Mouse (Mus musculus) stomach, postnatal 0 days (tissue): ENCODE measurements around the gene Upk1a. TPM values are rescaled to one million over a fixed set of nuclear protein-coding genes. Genes with fewer than 3 reads are reported as not detected.

Source experiments
- ATAC-seq: fragments of 200-750 bp; cut with Nextera tagmentation; 2 replicates; pipeline ENCODE4 v1.8.0; 2017; ENCODE audit not compliant: low FRiP score, low TSS enrichment
- DNase-seq: peaks from one replicate; pipeline ENCODE4 v3.0.0-alpha.2; 2016; ENCODE audit warnings: low spot score
- H3K27ac ChIP-seq: fragments of 300-500 bp; sonication (generic); replicated peaks from 2 replicates; pipeline ENCODE4 v1.5.1; 2014; ENCODE audit warnings: mild to moderate bottlenecking, control low read depth
- H3K27me3 ChIP-seq: fragments of 300-500 bp; sonication (generic); 2 replicates; pipeline ENCODE4 v1.6.1; 2014; ENCODE audit warnings: low read length; ENCODE audit not compliant: control insufficient read depth, insufficient read depth
- H3K36me3 ChIP-seq: fragments of 300-500 bp; sonication (generic); 2 replicates; pipeline ENCODE4 v1.6.1; 2014; ENCODE audit warnings: low read length, mixed read lengths; ENCODE audit not compliant: control insufficient read depth, insufficient read depth
- H3K4me1 ChIP-seq: fragments of 300-500 bp; sonication (generic); replicated peaks from 2 replicates; pipeline ENCODE4 v1.6.1; 2014; ENCODE audit warnings: antibody characterized with exemption; ENCODE audit not compliant: control insufficient read depth, insufficient read depth
- H3K4me2 ChIP-seq: fragments of 300-500 bp; sonication (generic); replicated peaks from 2 replicates; pipeline ENCODE4 v1.6.1; 2014; ENCODE audit warnings: low read depth, mild to moderate bottlenecking, control low read depth, moderate library complexity
- H3K4me3 ChIP-seq: fragments of 300-500 bp; sonication (generic); 2 replicates; pipeline ENCODE4 v1.5.1; 2014; ENCODE audit warnings: low read depth, low read length, control low read depth
- H3K9ac ChIP-seq: fragments of 300-500 bp; sonication (generic); 2 replicates; pipeline ENCODE4 v1.6.1; 2014; ENCODE audit warnings: mild to moderate bottlenecking, low read length, control low read depth, mixed read lengths
- H3K9me3 ChIP-seq: fragments of 300-500 bp; sonication (generic); 2 replicates; pipeline ENCODE4 v1.6.1; 2016; ENCODE audit warnings: low read length; ENCODE audit not compliant: control insufficient read depth
- CTCF ChIP-seq: IDR thresholded peaks from 2 replicates; pipeline ENCODE4 v1.5.1; 2016; ENCODE audit warnings: antibody characterized with exemption, low read depth, mild to moderate bottlenecking, moderate library complexity
- EP300 ChIP-seq: optimal IDR thresholded peaks from 2 replicates; pipeline ENCODE3; 2016; ENCODE audit warnings: antibody characterized with exemption
- WGBS: fragments of 180-500 bp; shearing (Covaris S2); extraction: QIAGEN DNeasy Blood & Tissue Kit; methylation state at CpG from one replicate; pipeline ENCODE4 v1.1.7; 2014; 5-methylcytosine and 5-hydroxymethylcytosine counted together
- polyA plus RNA-seq: library from polyadenylated mRNA; unstranded; fragments of >200 nt; fragmentation: Nextera tagmentation; extraction: Ambion mirVana; gene quantifications from 2 replicates; pipeline ENCODE4 v1.2.1, GENCODE M21; 2015

Upk1a gene
- polyA plus RNA-seq, 1 experiment from 2014 or later: 0.92 TPM

- ATAC-seq: no peak
These were observed 31.1 kb downstream of the Upk1a start for GRCm38 (mm10) chr7:30581547-30581946.

GRCm38 (mm10) chr7:30579950-30580349 is 32.7 kb downstream of the Upk1a start:
- TF ChIP-seq EP300 (no peak), CTCF (no peak)
- Histone ChIP-seq H3K4me1 (no peaks in the 10 kb centered on the region), H3K36me3 (peaks cover 81% of the 10 kb centered on the region), H3K27ac (no peak overlapping the region), H3K27me3 (no peaks in the 10 kb centered on the region), H3K4me3 (no peak overlapping the region), H3K9ac (no peak overlapping the region), H3K4me2 (no peak overlapping the region), H3K9me3 (no peaks in the 10 kb centered on the region)
- 92% methylated on average over 8 of the region's 8 CpGs for WGBS
- DNase-seq (no peak), ATAC-seq (no peak)

More at GRCm38 (mm10) chr7:30581547-30581946, 31.1 kb downstream of the Upk1a start:
- H3K9ac ChIP-seq: no peak overlapping the region
- no peak overlapping the region for H3K27ac ChIP-seq
- H3K27me3 ChIP-seq: no peaks in the 10 kb centered on the region
- H3K4me2 ChIP-seq: no peak overlapping the region
- no peaks in the 10 kb centered on the region for H3K4me1 ChIP-seq
- TF ChIP-seq CTCF (no peak), EP300 (no peak)
- H3K4me3 ChIP-seq: no peak overlapping the region
- 92% methylated on average over 16 of the region's 16 CpGs for WGBS
- H3K36me3 ChIP-seq: peaks cover 73% of the 10 kb centered on the region
- DNase-seq: no peak
- H3K9me3 ChIP-seq: no peaks in the 10 kb centered on the region

GRCm38 (mm10) chr7:30572969-30573368 is 39.7 kb downstream of the Upk1a start:
- ATAC-seq (no peak), DNase-seq (no peak)
- TF ChIP-seq EP300 (no peak), CTCF (no peak)
- no peaks in the 10 kb centered on the region for H3K4me1 ChIP-seq
- H3K27me3 ChIP-seq: no peaks in the 10 kb centered on the region
- WGBS: 64% methylated on average over 2 of the region's 2 CpGs
- no peak overlapping the region for H3K9ac ChIP-seq
- peaks cover 69% of the 10 kb centered on the region for H3K36me3 ChIP-seq
- H3K9me3 ChIP-seq: no peaks in the 10 kb centered on the region
- no peak overlapping the region for H3K4me3 ChIP-seq
- no peak overlapping the region for H3K27ac ChIP-seq
- no peak overlapping the region for H3K4me2 ChIP-seq

- Histone ChIP-seq H3K4me3 (no peak overlapping the region), H3K4me2 (no peak overlapping the region), H3K9ac (no peak overlapping the region), H3K9me3 (no peaks in the 10 kb centered on the region), H3K36me3 (peaks cover 68% of the 10 kb centered on the region), H3K27me3 (no peaks in the 10 kb centered on the region), H3K27ac (no peak overlapping the region), H3K4me1 (no peaks in the 10 kb centered on the region)
- no peak for TF ChIP-seq CTCF
- no peak for TF ChIP-seq EP300
- no peak for ATAC-seq
- DNase-seq: no peak
- 89% methylated on average over 5 of the region's 5 CpGs for WGBS
These were observed 40.3 kb downstream of the Upk1a start for GRCm38 (mm10) chr7:30572389-30572788.

GRCm38 (mm10) chr7:30567555-30567954 is 45.1 kb downstream of the Upk1a start:
- no peaks in the 10 kb centered on the region for H3K27me3 ChIP-seq
- 0 out of 2 replicates have a peak, but pooled peaks cover 3% of the 10 kb centered on the region for H3K4me1 ChIP-seq
- DNase-seq (no peak), ATAC-seq (no peak)
- H3K4me3 ChIP-seq: no peak overlapping the region
- no peak overlapping the region for H3K27ac ChIP-seq
- H3K4me2 ChIP-seq: no peak overlapping the region
- H3K36me3 ChIP-seq: peaks cover 39% of the 10 kb centered on the region
- H3K9ac ChIP-seq: no peak overlapping the region
- no peak for TF ChIP-seq EP300
- no peak for TF ChIP-seq CTCF
- WGBS: 89% methylated on average over 11 of the region's 11 CpGs
- no peaks in the 10 kb centered on the region for H3K9me3 ChIP-seq

DNA sequence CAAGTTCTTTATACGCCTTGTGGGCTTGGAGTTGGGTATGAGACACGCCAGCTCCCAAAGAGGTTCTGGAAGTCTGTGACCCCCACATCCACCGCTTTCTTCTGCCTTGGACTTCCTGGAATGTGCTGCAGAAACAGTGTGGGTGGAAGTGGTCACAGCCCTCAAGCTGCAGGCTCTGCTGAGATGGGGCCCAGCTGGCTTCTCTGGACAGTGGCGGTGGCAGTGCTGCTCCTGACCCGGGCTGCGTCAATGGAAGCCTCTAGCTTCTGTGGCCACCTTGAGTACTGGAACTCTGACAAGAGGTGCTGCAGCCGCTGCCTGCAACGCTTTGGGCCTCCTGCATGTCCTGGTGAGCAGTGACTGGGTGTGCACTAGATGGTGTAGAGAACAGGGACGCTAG is 46.6 kb downstream of the Upk1a start:
- Histone ChIP-seq H3K27ac (no peak overlapping the region), H3K4me1 (0 out of 2 replicates have a peak, but pooled peaks cover 3% of the 10 kb centered on the region), H3K9ac (no peak overlapping the region), H3K27me3 (no peaks in the 10 kb centered on the region), H3K36me3 (peaks cover 32% of the 10 kb centered on the region), H3K9me3 (no peaks in the 10 kb centered on the region), H3K4me3 (no peak overlapping the region), H3K4me2 (no peak overlapping the region)
- 81% methylated on average over 9 of the region's 9 CpGs for WGBS
- TF ChIP-seq EP300: no peak
- no peak for DNase-seq
- ATAC-seq: no peak
